Mouse (Mus musculus) kidney, adult 2 months (tissue): ENCODE measurements around the gene Dscam. TPM values are rescaled to one million over a fixed set of nuclear protein-coding genes. Genes with fewer than 3 reads are reported as not detected.

Experiments
- DNase-seq: peaks from one replicate; pipeline ENCODE4 v3.0.0; 2021
- H3K27ac ChIP-seq: fragments of 200-500 bp; 2 replicates; pipeline ENCODE4 v1.5.1; 2012; ENCODE audit warnings: low read depth, low read length, control low read depth, inconsistent platforms; ENCODE audit not compliant: insufficient read depth
- H3K27me3 ChIP-seq: fragments of 200-500 bp; replicated peaks from 2 replicates; pipeline ENCODE4 v1.6.1; 2012; ENCODE audit warnings: mild to moderate bottlenecking, moderate library complexity, low read length, inconsistent platforms; ENCODE audit not compliant: control insufficient read depth, insufficient read depth
- H3K36me3 ChIP-seq: fragments of 200-500 bp; 2 replicates; pipeline ENCODE4 v1.6.1; 2012; ENCODE audit warnings: mild to moderate bottlenecking, moderate library complexity, low read length, inconsistent platforms; ENCODE audit not compliant: control insufficient read depth, insufficient read depth
- H3K4me1 ChIP-seq: fragments of 200-500 bp; 2 replicates; pipeline ENCODE4 v1.6.1; 2011; ENCODE audit warnings: low read length; ENCODE audit not compliant: control insufficient read depth, insufficient read depth
- H3K4me3 ChIP-seq: fragments of 200-500 bp; 2 replicates; pipeline ENCODE4 v1.5.1; 2011; ENCODE audit warnings: mild to moderate bottlenecking, low read depth, low read length, control low read depth; ENCODE audit not compliant: insufficient read depth
- CTCF ChIP-seq: fragments of 200-500 bp; conservative IDR thresholded peaks from 2 replicates; pipeline ENCODE4 v1.5.1; 2011; ENCODE audit warnings: low read depth, mild to moderate bottlenecking, control low read depth, low read length, moderate library complexity, mixed read lengths; ENCODE audit not compliant: insufficient read depth, insufficient read length
- POLR2A ChIP-seq: fragments of 200-500 bp; IDR thresholded peaks from one replicate; pipeline ENCODE4 v1.6.1; 2011; ENCODE audit warnings: low read depth, low read length, control low read depth
- WGBS: fragments of 180-500 bp; shearing (Covaris S2); methylation state at CpG from one replicate; pipeline ENCODE4 v1.1.7; 2018; 5-methylcytosine and 5-hydroxymethylcytosine counted together
- polyA plus RNA-seq: library from polyadenylated mRNA; depleted of rRNA; stranded (reverse); fragments of >200 nt; gene quantifications from 2 replicates; pipeline ENCODE4 v1.2.3, GENCODE M21; 2012

Dscam gene
- polyA plus RNA-seq, 1 experiment = 0.06 TPM

GRCm38 (mm10) chr16:97194179-97194578 is 23.6 kb upstream of the Dscam start:
- Histone ChIP-seq H3K36me3 (no peaks in the 10 kb centered on the region), H3K27ac (no peak overlapping the region), H3K4me1 (no peaks in the 10 kb centered on the region), H3K27me3 (no peaks in the 10 kb centered on the region), H3K4me3 (no peak overlapping the region)
- TF ChIP-seq CTCF (no peak), POLR2A (no peak)
- DNase-seq = no peak
- 93% methylated on average over 1 of the region's 1 CpGs for WGBS

- Histone ChIP-seq H3K27me3 (no peaks in the 10 kb centered on the region), H3K27ac (no peak overlapping the region), H3K4me3 (no peak overlapping the region), H3K4me1 (no peaks in the 10 kb centered on the region), H3K36me3 (no peaks in the 10 kb centered on the region)
- 84% methylated on average over 4 of the region's 4 CpGs for WGBS
- TF ChIP-seq POLR2A (no peak), CTCF (no peak)
- DNase-seq = no peak
These were observed 21.7 kb upstream of the Dscam start for GRCm38 (mm10) chr16:97192296-97192695.

GRCm38 (mm10) chr16:97190604-97191003 is 20.1 kb upstream of the Dscam start:
- Histone ChIP-seq H3K4me3 (no peak overlapping the region), H3K27me3 (no peaks in the 10 kb centered on the region), H3K27ac (no peak overlapping the region), H3K4me1 (no peaks in the 10 kb centered on the region), H3K36me3 (no peaks in the 10 kb centered on the region)
- TF ChIP-seq CTCF = no peak
- no peak for TF ChIP-seq POLR2A
- no peak for DNase-seq
- WGBS = 90% methylated on average over 1 of the region's 1 CpGs

- no peak overlapping the region for H3K27ac ChIP-seq
- H3K36me3 ChIP-seq = no peaks in the 10 kb centered on the region
- TF ChIP-seq CTCF (no peak), POLR2A (no peak)
- H3K4me1 ChIP-seq = no peaks in the 10 kb centered on the region
- WGBS = 60% methylated on average over 8 of the region's 8 CpGs
- DNase-seq = no peak
- H3K27me3 ChIP-seq = no peaks in the 10 kb centered on the region; the same call in 1 of the 2 replicates
- no peak overlapping the region for H3K4me3 ChIP-seq
These were observed 948 bp upstream of the Dscam start for GRCm38 (mm10) chr16:97171500-97171899.

- no peak overlapping the region for H3K27ac ChIP-seq
- TF ChIP-seq CTCF = no peak
- no peak for TF ChIP-seq POLR2A
- H3K36me3 ChIP-seq = no peaks in the 10 kb centered on the region
- no peaks in the 10 kb centered on the region for H3K4me1 ChIP-seq
- H3K4me3 ChIP-seq = no peak overlapping the region
- WGBS = 9% methylated on average over 51 of the region's 51 CpGs
- H3K27me3 ChIP-seq = no peaks in the 10 kb centered on the region; the same call in 1 of the 2 replicates
- DNase-seq = no peak
These were observed 545 bp downstream of the Dscam start for GRCm38 (mm10) chr16:97169901-97170512.

GRCm38 (mm10) chr16:97168614-97169013 is 1.9 kb downstream of the Dscam start:
- H3K36me3 ChIP-seq = no peaks in the 10 kb centered on the region
- H3K27ac ChIP-seq = no peak overlapping the region
- H3K4me1 ChIP-seq = no peaks in the 10 kb centered on the region
- DNase-seq = no peak
- H3K4me3 ChIP-seq = no peak overlapping the region
- 51% methylated on average over 3 of the region's 3 CpGs for WGBS
- no peaks in the 10 kb centered on the region; the same call in 1 of the 2 replicates for H3K27me3 ChIP-seq
- TF ChIP-seq POLR2A = no peak
- TF ChIP-seq CTCF = no peak

- no peak for TF ChIP-seq POLR2A
- no peak for TF ChIP-seq CTCF
- Histone ChIP-seq H3K4me3 (no peak overlapping the region), H3K27ac (no peak overlapping the region), H3K27me3 (no peaks in the 10 kb centered on the region; the same call in 1 of the 2 replicates), H3K4me1 (no peaks in the 10 kb centered on the region), H3K36me3 (no peaks in the 10 kb centered on the region)
- 93% methylated on average over 1 of the region's 1 CpGs for WGBS
- DNase-seq = no peak
These were observed 2.5 kb downstream of the Dscam start for GRCm38 (mm10) chr16:97168030-97168429.
